Mouse (Mus musculus) forebrain, embryonic 16.5 days (tissue): Measurements from ENCODE around the gene Fam19a3. TPM values are rescaled to one million over a fixed set of nuclear protein-coding genes. Genes with fewer than 3 reads are reported as not detected.

Experiments used
- ATAC-seq: fragments of 200-750 bp; cut with Nextera tagmentation; 2 replicates; pipeline ENCODE4 v1.8.0; 2017; ENCODE audit warnings: mild to moderate bottlenecking, moderate library complexity
- H3K27ac ChIP-seq: fragments of 300-500 bp; sonication (generic); 2 replicates; pipeline ENCODE4 v1.5.1; 2014; ENCODE audit warnings: low read length, control low read depth
- H3K27me3 ChIP-seq: fragments of 300-500 bp; sonication (generic); replicated peaks from 2 replicates; pipeline ENCODE4 v1.6.1; 2014; ENCODE audit warnings: low read length; ENCODE audit not compliant: control insufficient read depth, insufficient read depth
- H3K36me3 ChIP-seq: fragments of 300-500 bp; sonication (generic); 2 replicates; pipeline ENCODE4 v1.6.1; 2014; ENCODE audit not compliant: control insufficient read depth, insufficient read depth
- H3K4me1 ChIP-seq: fragments of 300-500 bp; sonication (generic); replicated peaks from 2 replicates; pipeline ENCODE4 v1.6.1; 2014; ENCODE audit warnings: low read length; ENCODE audit not compliant: control insufficient read depth, insufficient read depth
- H3K4me2 ChIP-seq: fragments of 300-500 bp; sonication (generic); 2 replicates; pipeline ENCODE4 v1.6.1; 2014; ENCODE audit warnings: mild to moderate bottlenecking, low read length, control low read depth
- H3K4me3 ChIP-seq: fragments of 300-500 bp; sonication (generic); replicated peaks from 2 replicates; pipeline ENCODE4 v1.5.1; 2014; ENCODE audit warnings: mild to moderate bottlenecking, low read length, control low read depth
- H3K9ac ChIP-seq: fragments of 300-500 bp; sonication (generic); replicated peaks from 2 replicates; pipeline ENCODE4 v1.6.1; 2014; ENCODE audit warnings: low read depth, low read length, control low read depth
- H3K9me3 ChIP-seq: fragments of 300-500 bp; sonication (generic); 2 replicates; pipeline ENCODE4 v1.6.1; 2016; ENCODE audit warnings: low read length; ENCODE audit not compliant: control insufficient read depth
- WGBS: fragments of 180-500 bp; shearing (Covaris S2); extraction: QIAGEN DNeasy Blood & Tissue Kit; methylation state at CpG from one replicate; pipeline ENCODE4 v1.1.7; 2014; 5-methylcytosine and 5-hydroxymethylcytosine counted together
- polyA plus RNA-seq: library from polyadenylated mRNA; unstranded; fragments of >200 nt; fragmentation: Nextera tagmentation; extraction: Ambion mirVana; gene quantifications from 2 replicates; pipeline ENCODE4 v1.2.1, GENCODE M21; 2015

Gene Fam19a3
- 0.16 and 0.17 TPM in 2 replicates for polyA plus RNA-seq

GRCm38 (mm10) chr3:104781471-104781903 is at the start of gene Fam19a3:
Gene Fam19a3 (minus strand): TSS chr3:104781840.
- under 1% methylated on average over 26 of the region's 26 CpGs for WGBS
- peaks cover 67% of the 10 kb centered on the region for H3K27me3 ChIP-seq
- no peaks in the 10 kb centered on the region for H3K9me3 ChIP-seq
- H3K4me3 ChIP-seq = peak within 1 kb of the TSS; percentile 48
- peak within 1 kb of the TSS; percentile 89 for H3K4me2 ChIP-seq
- H3K4me1 ChIP-seq = peaks cover 21% of the 10 kb centered on the region
- ATAC-seq = no peak
- peak within 1 kb of the TSS; percentile 44 for H3K9ac ChIP-seq
- no peaks in the 10 kb centered on the region for H3K36me3 ChIP-seq
- no peak within 1 kb of the TSS for H3K27ac ChIP-seq

- no peak overlapping the region for H3K4me3 ChIP-seq
- H3K4me2 ChIP-seq = no peak overlapping the region
- peaks cover 2% of the 10 kb centered on the region; the same call in 1 of the 2 replicates for H3K36me3 ChIP-seq
- H3K9ac ChIP-seq = no peak overlapping the region
- 93% methylated on average over 3 of the region's 3 CpGs for WGBS
- ATAC-seq = no peak
- no peak overlapping the region for H3K27ac ChIP-seq
- H3K27me3 ChIP-seq = no peaks in the 10 kb centered on the region
- H3K4me1 ChIP-seq = peaks cover 8% of the 10 kb centered on the region
- H3K9me3 ChIP-seq = no peaks in the 10 kb centered on the region
Measured at GRCm38 (mm10) chr3:104822413-104822812, 40.8 kb upstream of the Fam19a3 start.

- no peaks in the 10 kb centered on the region for H3K27me3 ChIP-seq
- no peak for ATAC-seq
- H3K9me3 ChIP-seq = no peaks in the 10 kb centered on the region
- WGBS = 46% methylated on average over 1 of the region's 1 CpGs
- H3K4me2 ChIP-seq = no peak overlapping the region
- H3K36me3 ChIP-seq = peaks cover 2% of the 10 kb centered on the region; the same call in 1 of the 2 replicates
- no peak overlapping the region for H3K9ac ChIP-seq
- H3K4me1 ChIP-seq = peaks cover 11% of the 10 kb centered on the region
- no peak overlapping the region for H3K27ac ChIP-seq
- H3K4me3 ChIP-seq = no peak overlapping the region
Measured at GRCm38 (mm10) chr3:104820426-104820825, 38.8 kb upstream of the Fam19a3 start.

- Histone ChIP-seq H3K4me1 (peaks cover 11% of the 10 kb centered on the region), H3K4me3 (peak overlapping the region; percentile 83; the same call in 1 of the 2 replicates), H3K9me3 (no peaks in the 10 kb centered on the region), H3K36me3 (no peaks in the 10 kb centered on the region), H3K9ac (no peak overlapping the region), H3K27me3 (no peaks in the 10 kb centered on the region), H3K4me2 (peak overlapping the region; percentile 98), H3K27ac (no peak overlapping the region)
- WGBS = 7% methylated on average over 3 of the region's 3 CpGs
- ATAC-seq = no peak
Measured at GRCm38 (mm10) chr3:104818749-104819134, 37.1 kb upstream of the Fam19a3 start.

GRCm38 (mm10) chr3:104817991-104818748 is 36.5 kb upstream of the Fam19a3 start, which contains the start of gene Mov10:
Gene Mov10 (minus strand): TSS chr3:104818563.
- 1% methylated on average over 38 of the region's 40 CpGs for WGBS
- H3K4me1 ChIP-seq = peaks cover 11% of the 10 kb centered on the region
- H3K4me2 ChIP-seq = peak within 1 kb of the TSS; percentile 98
- H3K9me3 ChIP-seq = no peaks in the 10 kb centered on the region
- H3K4me3 ChIP-seq = peak within 1 kb of the TSS; percentile 83
- peak within 1 kb of the TSS; percentile 11; the same call in 1 of the 2 replicates for H3K27ac ChIP-seq
- peak; percentile 63 for ATAC-seq
- H3K9ac ChIP-seq = peak within 1 kb of the TSS; percentile 82
- H3K27me3 ChIP-seq = no peaks in the 10 kb centered on the region
- no peaks in the 10 kb centered on the region for H3K36me3 ChIP-seq

GRCm38 (mm10) chr3:104817481-104817990 is 35.9 kb upstream of the Fam19a3 start:
- H3K36me3 ChIP-seq = no peaks in the 10 kb centered on the region
- H3K9ac ChIP-seq = peak overlapping the region; percentile 82
- peak overlapping the region; percentile 83 for H3K4me3 ChIP-seq
- H3K27me3 ChIP-seq = no peaks in the 10 kb centered on the region
- peak; percentile 81 for ATAC-seq
- peak overlapping the region; percentile 11; the same call in 1 of the 2 replicates for H3K27ac ChIP-seq
- H3K4me1 ChIP-seq = peaks cover 11% of the 10 kb centered on the region
- no peaks in the 10 kb centered on the region for H3K9me3 ChIP-seq
- under 1% methylated on average over 44 of the region's 46 CpGs for WGBS
- H3K4me2 ChIP-seq = peak overlapping the region; percentile 98

GRCm38 (mm10) chr3:104816130-104816529 is 34.5 kb upstream of the Fam19a3 start:
- no peak for ATAC-seq
- H3K4me3 ChIP-seq = no peak overlapping the region
- no peak overlapping the region for H3K27ac ChIP-seq
- peaks cover 11% of the 10 kb centered on the region for H3K4me1 ChIP-seq
- H3K27me3 ChIP-seq = no peaks in the 10 kb centered on the region
- no peaks in the 10 kb centered on the region for H3K36me3 ChIP-seq
- no peak overlapping the region for H3K4me2 ChIP-seq
- no peaks in the 10 kb centered on the region for H3K9me3 ChIP-seq
- no peak overlapping the region for H3K9ac ChIP-seq
- WGBS = 97% methylated on average over 7 of the region's 7 CpGs

GRCm38 (mm10) chr3:104815346-104815745 is 33.7 kb upstream of the Fam19a3 start:
- Histone ChIP-seq H3K9me3 (no peaks in the 10 kb centered on the region), H3K4me3 (no peak overlapping the region), H3K4me2 (no peak overlapping the region), H3K4me1 (peaks cover 11% of the 10 kb centered on the region), H3K36me3 (no peaks in the 10 kb centered on the region), H3K27ac (no peak overlapping the region), H3K9ac (no peak overlapping the region), H3K27me3 (no peaks in the 10 kb centered on the region)
- no peak for ATAC-seq
- 82% methylated on average over 2 of the region's 2 CpGs for WGBS

GRCm38 (mm10) chr3:104814746-104815145 is 33.1 kb upstream of the Fam19a3 start:
- Histone ChIP-seq H3K9me3 (no peaks in the 10 kb centered on the region), H3K27ac (no peak overlapping the region), H3K4me1 (peaks cover 11% of the 10 kb centered on the region), H3K4me2 (no peak overlapping the region), H3K36me3 (no peaks in the 10 kb centered on the region), H3K27me3 (no peaks in the 10 kb centered on the region), H3K9ac (no peak overlapping the region), H3K4me3 (no peak overlapping the region)
- ATAC-seq = no peak
- 89% methylated on average over 1 of the region's 1 CpGs for WGBS
